8 mouse cellular contexts compared by ENCODE assay signal in the genomic region with DNA sequence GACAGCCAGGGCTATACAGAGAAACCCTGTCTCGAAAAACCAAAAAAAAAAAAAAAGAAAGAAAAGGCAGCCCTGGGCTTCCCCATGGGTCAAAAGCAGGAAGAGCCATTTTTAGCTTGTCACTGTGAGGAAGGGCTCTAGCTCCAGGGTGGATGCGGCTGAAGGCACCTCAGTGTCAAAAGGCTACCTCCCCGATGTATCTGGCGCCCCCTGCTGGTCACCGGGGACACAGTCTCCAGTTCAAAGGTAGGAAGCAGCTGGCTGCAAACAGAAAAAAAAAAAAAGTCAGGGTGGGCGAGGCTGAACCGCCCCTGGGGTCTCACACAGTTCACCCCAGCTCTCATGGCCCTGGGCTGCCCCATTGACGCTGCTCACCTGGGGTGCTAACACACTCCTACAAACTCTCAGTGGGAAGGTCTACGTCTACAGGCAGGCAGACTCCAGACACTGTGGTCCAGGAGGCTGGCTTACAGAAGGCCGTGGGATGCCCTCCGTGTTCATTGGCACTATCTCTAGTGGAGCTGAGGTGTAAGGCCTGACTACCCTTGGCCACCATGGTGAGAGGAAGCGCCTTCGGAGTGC. TPM values are rescaled to one million over a fixed set of nuclear protein-coding genes. Genes with fewer than 3 reads are reported as not detected.
DNase-seq lines count a peak whose midpoint lies in the region; ATAC-seq and TF ChIP-seq lines count a peak whose summit lies in the region.

No protein-coding gene starts in this region.

- H3K79me2 ChIP-seq in C2C12 (ENCODE audit: control insufficient read depth, insufficient read depth) = no peaks in the 10 kb centered on the region

- H3ac ChIP-seq in C2C12 (ENCODE audit: control insufficient read depth, insufficient read length, low read depth) = no peak overlapping the region

- DNase-seq in adrenal gland, postnatal 10 days = peak; percentile 95
- DNase-seq in embryonic facial prominence, embryonic 10.5 days (ENCODE audit: low spot score) = peak; percentile 90
- DNase-seq in heart, adult 9 months (ENCODE audit: low spot score in 2 of 2) = peak; percentile 52 to 75
- DNase-seq in kidney, postnatal 10 days = peak; percentile 90
- DNase-seq in testis, postnatal 14 days (ENCODE audit: low spot score) = peak; percentile 74

- H3K4me3 ChIP-seq in C2C12 (ENCODE audit: insufficient read depth, poor library complexity, severe bottlenecking) = no peak overlapping the region
- no peak overlapping the region for H3K4me3 ChIP-seq in embryonic facial prominence, embryonic 10.5 days
- no peak overlapping the region for H3K4me3 ChIP-seq in liver, embryonic 16.5 days (ENCODE audit: low read depth, low read length)
- H3K4me3 ChIP-seq in olfactory bulb, adult 2 months (ENCODE audit: insufficient read depth, low read depth, low read length) = no peak overlapping the region

- no peaks in the 10 kb centered on the region for H3K9me3 ChIP-seq in embryonic facial prominence, embryonic 10.5 days
- no peaks in the 10 kb centered on the region for H3K9me3 ChIP-seq in liver, embryonic 16.5 days (replicated peaks; ENCODE audit: control insufficient read depth, low read length)

- H3K27me3 ChIP-seq in C2C12 (ENCODE audit: control insufficient read depth, insufficient read depth, insufficient read length) = no peaks in the 10 kb centered on the region
- H3K27me3 ChIP-seq in embryonic facial prominence, embryonic 10.5 days (replicated peaks; ENCODE audit: low read depth, poor library complexity, severe bottlenecking) = no peaks in the 10 kb centered on the region
- no peaks in the 10 kb centered on the region for H3K27me3 ChIP-seq in liver, embryonic 16.5 days (ENCODE audit: control insufficient read depth, insufficient read depth, low read depth, low read length)

- 0 out of 2 replicates have a peak overlapping the region, but pooled peaks have one; percentile 7 for H3K27ac ChIP-seq in embryonic facial prominence, embryonic 10.5 days (replicated peaks)
- H3K27ac ChIP-seq in liver, embryonic 16.5 days (ENCODE audit: low read length) = no peak overlapping the region
- H3K27ac ChIP-seq in olfactory bulb, adult 2 months (ENCODE audit: insufficient read depth, low read depth, low read length) = no peak overlapping the region

- 32% methylated on average over 13 of the region's 13 CpGs for WGBS in embryonic facial prominence, embryonic 10.5 days
- 29% methylated on average over 12 of the region's 13 CpGs for WGBS in liver, embryonic 16.5 days (ENCODE audit: insufficient replicate concordance)
- 35% methylated on average over 13 of the region's 13 CpGs for WGBS in olfactory bulb, adult 2 months

- no peaks in the 10 kb centered on the region for H3K36me3 ChIP-seq in C2C12 (ENCODE audit: control insufficient read depth, insufficient read depth)
- no peaks in the 10 kb centered on the region for H3K36me3 ChIP-seq in embryonic facial prominence, embryonic 10.5 days (replicated peaks)
- no peaks in the 10 kb centered on the region for H3K36me3 ChIP-seq in liver, embryonic 16.5 days (ENCODE audit: control insufficient read depth, insufficient read depth)

- peaks cover 12% of the 10 kb centered on the region for H3K4me1 ChIP-seq in embryonic facial prominence, embryonic 10.5 days
- peaks cover 2% of the 10 kb centered on the region for H3K4me1 ChIP-seq in liver, embryonic 16.5 days (ENCODE audit: control insufficient read depth, low read depth, low read length)
- peaks cover under 1% of the 10 kb centered on the region; the same call in 1 of the 2 replicates for H3K4me1 ChIP-seq in olfactory bulb, adult 2 months (ENCODE audit: control insufficient read depth, insufficient read depth, low read length)

- ATAC-seq in liver, embryonic 16.5 days (ENCODE audit: low read depth) = 0 out of 2 replicates have a peak, but pooled peaks have one; percentile 28

- no peak overlapping the region for H3K9ac ChIP-seq in liver, embryonic 16.5 days (ENCODE audit: low read depth, low read length)

- TF ChIP-seq POLR2A in olfactory bulb, adult 2 months (IDR thresholded peaks at IDR 0.05; ENCODE audit: insufficient read depth, low read depth, low read length) = no peak

- TF ChIP-seq CTCF in C2C12 (IDR thresholded peaks at IDR 0.05; ENCODE audit: control insufficient read depth, insufficient read depth, insufficient read length) = peak; percentile 86
- peak; percentile 84 for TF ChIP-seq CTCF in olfactory bulb, adult 2 months (IDR thresholded peaks at IDR 0.05; ENCODE audit: insufficient read depth, low read depth, low read length)

- H3K79me3 ChIP-seq in C2C12 (ENCODE audit: low read depth) = no peaks in the 10 kb centered on the region

- no peak overlapping the region for H3K4me2 ChIP-seq in liver, embryonic 16.5 days (ENCODE audit: low read depth, low read length)

TF ChIP-seq in C2C12, 6 proteins besides CTCF, POLR2A, EP300 and RAD21:
- no peak for TF ChIP-seq MYOD1 (IDR thresholded peaks at IDR 0.05; ENCODE audit: control insufficient read depth, insufficient read length, low read depth)

RNA-seq across cellular contexts. Expression of a gene that starts 8.6 kb away (rescaled TPM):
- 27.8 TPM for polyA plus RNA-seq in C2C12 (2012; fragmentation: generic; extraction: Trizol)
- total RNA-seq in adrenal gland, postnatal 10 days (2021) = 10 to 100 TPM; 17.5 to 25.7 TPM
- polyA plus RNA-seq in embryonic facial prominence, embryonic 10.5 days (2016; fragmentation: Nextera tagmentation; extraction: Ambion mirVana) = 17.9 and 18.2 TPM in 2 replicates
- polyA plus RNA-seq in liver, embryonic 16.5 days (2015; fragmentation: Nextera tagmentation; extraction: Ambion mirVana) = 5.7 and 6.6 TPM in 2 replicates
- not detected in 2 replicates for polyA plus RNA-seq in olfactory bulb, adult 2 months (2012; ENCODE audit: insufficient read depth, insufficient read length, low replicate concordance, missing spikeins)

RNA-seq across cellular contexts. Expression of a gene that starts 25.9 kb away (rescaled TPM):
- 213 TPM for polyA plus RNA-seq in C2C12 (2012; fragmentation: generic; extraction: Trizol)
- total RNA-seq in adrenal gland, postnatal 10 days (2021) = 10 to 100 TPM; 69.2 to 74.3 TPM
- 54.4 and 59.8 TPM in 2 replicates for polyA plus RNA-seq in embryonic facial prominence, embryonic 10.5 days (2016; fragmentation: Nextera tagmentation; extraction: Ambion mirVana)
- polyA plus RNA-seq in liver, embryonic 16.5 days (2015; fragmentation: Nextera tagmentation; extraction: Ambion mirVana) = 8.9 and 9.7 TPM in 2 replicates
- polyA plus RNA-seq in olfactory bulb, adult 2 months (2012; ENCODE audit: insufficient read depth, insufficient read length, low replicate concordance, missing spikeins) = not detected in 2 replicates
